Mouse (Mus musculus): ENCODE data around the gene Shmt2.

Gene Shmt2

GRCm38 (mm10) chr10:127476541-127476940 is 45.7 kb downstream of the Shmt2 start:
- DNase-seq (ENCODE audit: low spot score) = no peak

- no peak for DNase-seq (ENCODE audit: low spot score)
These were observed 47.1 kb downstream of the Shmt2 start for GRCm38 (mm10) chr10:127475175-127475574.

- peak; percentile 9 for DNase-seq (ENCODE audit: low spot score)
These were observed 49.5 kb downstream of the Shmt2 start for GRCm38 (mm10) chr10:127472722-127473121.

- DNase-seq (ENCODE audit: low spot score) = peak; percentile 28
These were observed 50.8 kb downstream of the Shmt2 start for GRCm38 (mm10) chr10:127471281-127471988.
